Mouse (Mus musculus): ENCODE measurements at regions not wholly inside any gene's neighbourhood (a gene's known extent, or its start where the extent isn't known, plus 50 kb on each side); places are given as distances from the start of the nearest gene placed in this dataset.

GRCm38 (mm10) chr13:84809605-84810004 lies 379.6 kb upstream of the Ccnh start:
- no peak for TF ChIP-seq POLR2A (IDR thresholded peaks at IDR 0.05; ENCODE audit: extremely low read depth, insufficient read depth, low read length)
- TF ChIP-seq CTCF (IDR thresholded peaks at IDR 0.05; ENCODE audit: low read depth, low read length), result no peak

Measured in liver, adult 2 months (tissue).